Mouse (Mus musculus): ENCODE results near the gene Sobp.

GRCm38 (mm10) chr10:43124156-43124555, 50.2 kb downstream of the Sobp start:
- no peak for TF ChIP-seq CTCF (conservative IDR thresholded peaks at IDR 0.05; ENCODE audit: insufficient read depth, insufficient read length, low read depth, low read length)
- no peak for TF ChIP-seq POLR2A (IDR thresholded peaks at IDR 0.05; ENCODE audit: low read depth, low read length)

All from kidney, adult 2 months (tissue).